Mouse (Mus musculus): ENCODE measurements around the gene Adcy5. TPM values are rescaled to one million over a fixed set of nuclear protein-coding genes. Genes with fewer than 3 reads are reported as not detected.

The Adcy5 gene
- polyA plus RNA-seq, 3 experiments from 2014 or later: 0.04 to 0.33 (median 0.10) TPM

GRCm38 (mm10) chr16:35156832-35157231 lies 2.2 kb downstream of the Adcy5 start:
- no peak for ATAC-seq

GRCm38 (mm10) chr16:35159532-35159931 lies 4.9 kb downstream of the Adcy5 start:
- no peak for ATAC-seq

GRCm38 (mm10) chr16:35159991-35160390 lies 5.3 kb downstream of the Adcy5 start:
- ATAC-seq: no peak

- ATAC-seq: no peak
These were observed 9.9 kb downstream of the Adcy5 start for GRCm38 (mm10) chr16:35164361-35165224.

GRCm38 (mm10) chr16:35165361-35165760 lies 10.7 kb downstream of the Adcy5 start:
- ATAC-seq: no peak

- no peak for ATAC-seq
These were observed 11.1 kb downstream of the Adcy5 start for GRCm38 (mm10) chr16:35165788-35166187.

GRCm38 (mm10) chr16:35169431-35169830 lies 14.8 kb downstream of the Adcy5 start:
- ATAC-seq: no peak

GRCm38 (mm10) chr16:35172195-35172594 lies 17.5 kb downstream of the Adcy5 start:
- ATAC-seq: no peak

GRCm38 (mm10) chr16:35178516-35178915 lies 23.8 kb downstream of the Adcy5 start:
- no peak for ATAC-seq

GRCm38 (mm10) chr16:35179082-35179481 lies 24.4 kb downstream of the Adcy5 start:
- no peak for ATAC-seq

GRCm38 (mm10) chr16:35183161-35183560 lies 28.5 kb downstream of the Adcy5 start:
- no peak for ATAC-seq

- no peak for ATAC-seq
These were observed 33.4 kb downstream of the Adcy5 start for GRCm38 (mm10) chr16:35188111-35188510.

GRCm38 (mm10) chr16:35189420-35190141 lies 34.9 kb downstream of the Adcy5 start:
- no peak for ATAC-seq

- ATAC-seq: no peak
These were observed 36.1 kb downstream of the Adcy5 start for GRCm38 (mm10) chr16:35190777-35191176.

GRCm38 (mm10) chr16:35191271-35191670 lies 36.6 kb downstream of the Adcy5 start:
- ATAC-seq: no peak

GRCm38 (mm10) chr16:35192471-35192870 lies 37.8 kb downstream of the Adcy5 start:
- ATAC-seq: no peak

GRCm38 (mm10) chr16:35193357-35193756 lies 38.7 kb downstream of the Adcy5 start:
- ATAC-seq: no peak

- ATAC-seq: no peak
These were observed 45.2 kb downstream of the Adcy5 start for GRCm38 (mm10) chr16:35199721-35200431.

GRCm38 (mm10) chr16:35200432-35201142 lies 45.9 kb downstream of the Adcy5 start:
- ATAC-seq: no peak

GRCm38 (mm10) chr16:35201281-35201680 lies 46.6 kb downstream of the Adcy5 start:
- no peak for ATAC-seq

- no peak for ATAC-seq
These were observed 48.8 kb downstream of the Adcy5 start for GRCm38 (mm10) chr16:35203511-35203910.

GRCm38 (mm10) chr16:35205681-35206080 lies 51.0 kb downstream of the Adcy5 start:
- no peak for ATAC-seq

Measured in inflammation-experienced regulatory T-cells, adult 6 months (primary cell).